Mouse (Mus musculus): Measurements from ENCODE around the gene Rln3. TPM values are rescaled to one million over a fixed set of nuclear protein-coding genes. Genes with fewer than 3 reads are reported as not detected.

Gene Rln3
- polyA plus RNA-seq (2015; fragmentation: Illumina TruSeq; extraction: RNeasy Lipid Tissue Mini Kit (QIAGEN cat#74804); ENCODE audit: low read depth, low replicate concordance), result 3.0 TPM

DNA sequence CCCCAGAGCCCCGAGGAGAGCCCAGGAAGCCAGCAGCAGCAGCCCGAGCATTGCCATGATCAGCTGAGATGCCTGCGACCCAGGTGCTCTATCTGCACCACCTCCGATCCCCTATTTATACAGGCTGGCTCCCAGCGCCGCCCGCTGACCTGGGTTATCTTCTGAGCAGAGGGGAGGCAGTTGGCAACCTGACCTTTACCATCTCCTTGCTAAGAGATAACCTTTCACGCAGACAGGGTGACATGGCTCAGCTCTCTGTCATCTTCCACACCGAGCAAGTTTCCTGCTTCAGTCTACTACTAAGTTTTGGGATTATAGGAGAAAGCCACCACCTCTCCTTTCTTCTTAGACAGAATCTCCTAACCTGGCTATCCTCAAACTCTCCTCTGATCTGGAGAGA, at the start of gene Rln3:
TSS of gene Rln3 (minus strand) at position 101 of the 400 bp plus-strand sequence.

DNA sequence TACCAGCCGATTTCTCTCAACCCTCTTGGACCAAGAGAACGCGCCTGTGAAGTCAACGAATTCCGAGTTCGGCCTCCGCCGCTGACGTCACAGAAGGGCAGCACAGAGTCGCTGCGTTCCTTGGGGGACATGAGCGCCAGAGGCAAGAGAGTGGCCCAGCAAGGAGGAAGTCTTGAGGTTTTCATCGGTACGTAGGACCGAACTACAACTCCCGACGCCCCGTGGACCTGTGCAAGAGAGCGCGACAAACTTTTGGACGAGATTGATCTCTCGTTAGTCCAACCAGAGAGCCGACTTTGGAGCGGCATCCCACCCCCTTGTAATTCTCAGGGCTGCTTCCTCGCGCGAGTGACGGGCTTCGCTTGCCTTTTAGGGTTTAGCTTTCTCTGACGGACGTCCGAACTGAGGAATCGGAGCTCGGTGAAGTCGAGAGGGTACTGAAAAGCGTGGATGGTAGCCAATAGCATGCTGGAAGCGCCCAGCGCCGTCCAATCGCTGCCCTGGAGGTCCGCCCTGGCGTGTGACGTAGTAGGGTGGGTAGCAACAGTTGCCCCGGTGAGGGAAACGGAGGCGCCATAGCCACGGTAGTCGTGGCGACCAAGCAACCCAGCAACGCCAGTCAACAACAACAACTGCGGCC, 21.6 kb upstream of the Rln3 start, which contains the start of gene Rfx1:
TSS of gene Rfx1 (plus strand) at position 544 of the 640 bp plus-strand sequence.

DNA sequence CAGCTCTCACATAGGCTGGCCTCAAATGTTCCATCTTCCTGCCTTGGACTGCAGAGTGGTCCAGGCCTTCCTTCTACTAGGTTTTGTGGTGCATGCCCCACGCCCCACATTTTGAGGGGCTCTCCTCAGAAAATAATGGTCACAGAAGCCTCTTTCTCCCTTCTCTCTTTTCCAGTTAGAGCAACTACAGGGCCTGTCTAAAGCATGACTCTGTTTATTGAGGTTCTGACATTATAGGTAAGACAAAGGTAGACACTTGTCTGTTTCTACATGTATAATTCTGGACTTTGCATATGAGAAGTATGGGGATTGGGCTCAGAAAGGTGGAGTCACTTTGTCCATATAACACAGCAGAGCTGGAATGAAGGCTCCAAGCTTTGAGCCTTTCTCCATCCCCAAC, 20.2 kb upstream of the Rln3 start, which contains the start of gene Gm10643:
TSS of gene Gm10643 (minus strand) at position 101 of the 400 bp plus-strand sequence.

GRCm38 (mm10) chr8:84042066-84042947, 2.5 kb downstream of the Rln3 start, which contains the start of gene Il27ra:
Gene Il27ra, minus strand, starts transcription at chr8:84042589.

DNA sequence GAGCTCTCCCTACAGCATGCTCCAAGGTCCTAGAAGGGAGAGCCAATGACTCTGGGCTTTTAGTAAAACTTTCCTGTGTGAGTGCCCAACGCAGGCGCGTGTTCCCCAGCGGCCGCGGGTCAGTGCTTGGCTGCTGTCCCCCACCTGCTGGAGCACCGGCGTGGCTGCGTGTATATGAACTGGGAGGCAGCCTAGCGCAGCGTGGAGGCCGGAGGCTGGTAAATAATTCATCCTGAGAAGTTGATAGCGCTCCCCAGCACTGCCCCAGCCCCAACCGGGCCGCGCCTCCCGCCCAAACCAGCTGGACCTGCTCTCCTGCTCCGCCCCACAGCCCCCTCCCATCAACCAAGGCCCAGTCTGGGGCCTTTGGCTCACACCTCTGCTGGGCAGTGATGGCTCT, 23.7 kb downstream of the Rln3 start, which contains the start of gene Palm3:
TSS of gene Palm3 (plus strand) at position 376 of the 400 bp plus-strand sequence.

DNA sequence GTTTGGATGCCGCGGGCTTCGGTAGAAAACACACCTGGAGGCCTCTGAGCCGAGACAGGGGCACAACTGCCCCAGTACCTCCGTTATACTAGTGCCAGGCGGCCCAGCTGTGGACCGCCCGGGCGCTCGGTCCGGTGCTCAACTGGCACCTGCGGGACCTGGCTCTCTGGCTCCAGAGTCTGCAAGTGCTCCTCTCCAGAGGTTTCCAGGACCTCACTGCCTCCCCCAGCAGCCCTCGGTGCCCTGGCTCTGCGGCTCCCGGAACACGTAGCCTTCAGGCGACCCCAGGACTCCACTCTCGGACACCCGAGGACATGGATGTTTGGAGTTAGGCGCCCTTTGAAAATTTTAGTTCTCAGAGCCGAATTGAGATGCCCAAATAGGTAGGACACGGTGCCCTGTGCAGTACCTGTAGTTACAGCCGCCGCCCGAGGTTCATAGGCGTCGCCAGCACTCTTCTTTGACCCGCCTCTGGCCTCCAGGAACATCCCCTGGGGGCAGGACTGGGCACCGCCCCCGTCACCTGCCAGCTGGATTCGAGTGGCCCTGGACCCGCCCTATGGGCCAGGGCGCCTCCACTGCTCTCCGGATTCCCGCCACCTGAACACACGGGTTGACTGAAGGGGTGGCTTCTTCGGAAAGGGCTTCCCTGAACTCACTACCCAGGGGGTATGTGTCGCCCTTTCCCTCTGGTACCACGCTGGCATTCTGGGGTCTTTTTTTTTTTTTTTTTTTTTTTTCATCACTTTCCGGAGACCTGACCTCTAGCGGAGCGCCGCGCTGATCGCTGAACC, 32.9 kb downstream of the Rln3 start, which contains the start of gene 2210011C24Rik:
TSS of gene 2210011C24Rik (minus strand) at position 467 of the 794 bp plus-strand sequence.

GRCm38 (mm10) chr8:84001281-84002000, 43.4 kb downstream of the Rln3 start, which contains the start of gene 1700067K01Rik:
Gene 1700067K01Rik, plus strand, starts transcription at chr8:84001502.

GRCm38 (mm10) chr8:83997511-83998141, 47.2 kb downstream of the Rln3 start, which contains the start of gene Samd1:
Gene Samd1, plus strand, starts transcription at chr8:83997672.

Other genes starting within 250 kb of the Rln3 start
- gene Adgrl1, start 144.9 kb downstream of the Rln3 start, polyA plus RNA-seq (2015; fragmentation: Illumina TruSeq; extraction: RNeasy Lipid Tissue Mini Kit (QIAGEN cat#74804); ENCODE audit: low read depth, low replicate concordance), result 144 TPM
- 0.31 TPM for gene Gm10644, start 89.8 kb downstream of the Rln3 start, polyA plus RNA-seq (2015; fragmentation: Illumina TruSeq; extraction: RNeasy Lipid Tissue Mini Kit (QIAGEN cat#74804); ENCODE audit: low read depth, low replicate concordance)
- 0.83 TPM for gene Asf1b, start 89.5 kb downstream of the Rln3 start, polyA plus RNA-seq (2015; fragmentation: Illumina TruSeq; extraction: RNeasy Lipid Tissue Mini Kit (QIAGEN cat#74804); ENCODE audit: low read depth, low replicate concordance)
- 188 TPM for gene Prkaca, start 72.0 kb downstream of the Rln3 start, polyA plus RNA-seq (2015; fragmentation: Illumina TruSeq; extraction: RNeasy Lipid Tissue Mini Kit (QIAGEN cat#74804); ENCODE audit: low read depth, low replicate concordance)
- gene Samd1, start 47.3 kb downstream of the Rln3 start, polyA plus RNA-seq (2015; fragmentation: Illumina TruSeq; extraction: RNeasy Lipid Tissue Mini Kit (QIAGEN cat#74804); ENCODE audit: low read depth, low replicate concordance), result 36.5 TPM
- gene 1700067K01Rik, start 43.5 kb downstream of the Rln3 start, polyA plus RNA-seq (2015; fragmentation: Illumina TruSeq; extraction: RNeasy Lipid Tissue Mini Kit (QIAGEN cat#74804); ENCODE audit: low read depth, low replicate concordance), result not detected
- 2.7 TPM for gene 2210011C24Rik, start 32.8 kb downstream of the Rln3 start, polyA plus RNA-seq (2015; fragmentation: Illumina TruSeq; extraction: RNeasy Lipid Tissue Mini Kit (QIAGEN cat#74804); ENCODE audit: low read depth, low replicate concordance)
- 1.6 TPM for gene Palm3, start 23.5 kb downstream of the Rln3 start, polyA plus RNA-seq (2015; fragmentation: Illumina TruSeq; extraction: RNeasy Lipid Tissue Mini Kit (QIAGEN cat#74804); ENCODE audit: low read depth, low replicate concordance)
- gene Il27ra, start 2.4 kb downstream of the Rln3 start, polyA plus RNA-seq (2015; fragmentation: Illumina TruSeq; extraction: RNeasy Lipid Tissue Mini Kit (QIAGEN cat#74804); ENCODE audit: low read depth, low replicate concordance), result not detected
- 3.7 TPM for gene Gm10643, start 20.1 kb upstream of the Rln3 start, polyA plus RNA-seq (2015; fragmentation: Illumina TruSeq; extraction: RNeasy Lipid Tissue Mini Kit (QIAGEN cat#74804); ENCODE audit: low read depth, low replicate concordance)
- gene Rfx1, start 21.8 kb upstream of the Rln3 start, polyA plus RNA-seq (2015; fragmentation: Illumina TruSeq; extraction: RNeasy Lipid Tissue Mini Kit (QIAGEN cat#74804); ENCODE audit: low read depth, low replicate concordance), result 13.1 TPM
- gene Dcaf15, start 59.8 kb upstream of the Rln3 start, polyA plus RNA-seq (2015; fragmentation: Illumina TruSeq; extraction: RNeasy Lipid Tissue Mini Kit (QIAGEN cat#74804); ENCODE audit: low read depth, low replicate concordance), result 18.4 TPM
- not detected for gene Podnl1, start 81.0 kb upstream of the Rln3 start, polyA plus RNA-seq (2015; fragmentation: Illumina TruSeq; extraction: RNeasy Lipid Tissue Mini Kit (QIAGEN cat#74804); ENCODE audit: low read depth, low replicate concordance)
- 29.2 TPM for gene Cc2d1a, start 102.9 kb upstream of the Rln3 start, polyA plus RNA-seq (2015; fragmentation: Illumina TruSeq; extraction: RNeasy Lipid Tissue Mini Kit (QIAGEN cat#74804); ENCODE audit: low read depth, low replicate concordance)
- gene 4930432K21Rik, start 103.0 kb upstream of the Rln3 start, polyA plus RNA-seq (2015; fragmentation: Illumina TruSeq; extraction: RNeasy Lipid Tissue Mini Kit (QIAGEN cat#74804); ENCODE audit: low read depth, low replicate concordance), result 2.5 TPM
- not detected for gene Nanos3, start 140.2 kb upstream of the Rln3 start, polyA plus RNA-seq (2015; fragmentation: Illumina TruSeq; extraction: RNeasy Lipid Tissue Mini Kit (QIAGEN cat#74804); ENCODE audit: low read depth, low replicate concordance)
- gene Zswim4, start 192.1 kb upstream of the Rln3 start, polyA plus RNA-seq (2015; fragmentation: Illumina TruSeq; extraction: RNeasy Lipid Tissue Mini Kit (QIAGEN cat#74804); ENCODE audit: low read depth, low replicate concordance), result 9.6 TPM
- 197 TPM for gene D8Ertd738e, start 204.7 kb upstream of the Rln3 start, polyA plus RNA-seq (2015; fragmentation: Illumina TruSeq; extraction: RNeasy Lipid Tissue Mini Kit (QIAGEN cat#74804); ENCODE audit: low read depth, low replicate concordance)
- 13.7 TPM for gene Mri1, start 212.3 kb upstream of the Rln3 start, polyA plus RNA-seq (2015; fragmentation: Illumina TruSeq; extraction: RNeasy Lipid Tissue Mini Kit (QIAGEN cat#74804); ENCODE audit: low read depth, low replicate concordance)
- 25.7 TPM for gene Ccdc130, start 225.4 kb upstream of the Rln3 start, polyA plus RNA-seq (2015; fragmentation: Illumina TruSeq; extraction: RNeasy Lipid Tissue Mini Kit (QIAGEN cat#74804); ENCODE audit: low read depth, low replicate concordance)